Mouse (Mus musculus): ENCODE results near the gene Cep83.
"Not testable (repeated sequence)": the region's sequence is repeated elsewhere in the genome, so short reads cannot be mapped to it uniquely, and the experiment has no call there.

Gene Cep83

DNA sequence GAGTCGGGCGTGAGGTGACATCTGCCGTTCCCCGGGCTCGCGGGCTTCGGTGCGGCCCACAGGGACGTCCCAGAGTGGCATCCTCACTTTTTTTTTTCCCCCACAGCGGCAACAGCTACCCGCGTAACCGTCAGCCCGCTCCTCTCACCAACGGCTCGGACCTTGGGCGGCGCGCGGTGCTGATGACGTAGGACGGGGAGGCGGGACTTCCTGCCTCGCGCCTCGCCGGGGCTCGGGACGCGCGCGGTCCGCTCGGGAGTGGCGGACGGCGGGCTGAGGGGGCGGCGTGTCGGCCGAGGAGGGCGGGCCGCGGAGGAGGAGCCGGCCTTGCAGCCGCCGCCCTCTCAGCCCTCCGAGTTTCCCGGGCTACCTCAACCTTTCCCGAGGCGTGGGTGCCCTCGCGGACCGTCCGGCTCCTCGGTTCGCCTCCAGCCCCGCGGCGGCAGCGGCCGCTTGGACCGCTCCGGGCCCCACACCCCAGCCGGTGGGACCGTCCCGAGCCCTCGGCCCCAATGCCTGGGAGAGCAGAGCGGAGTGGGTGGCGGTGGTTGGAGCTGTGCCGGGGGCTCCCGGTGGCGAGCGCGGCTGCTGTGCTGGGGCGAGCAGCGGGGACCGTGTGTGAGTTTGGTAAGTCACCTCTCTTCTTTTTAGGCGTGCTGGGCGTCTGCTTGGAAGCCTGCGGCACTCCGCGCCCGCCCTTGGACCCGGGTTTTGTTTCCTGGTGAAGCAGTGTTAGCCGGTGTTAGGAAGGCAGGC, at the start of gene Cep83:
Gene Cep83, plus strand, starts transcription at position 235 of the 756 bp plus-strand sequence.
- peak; percentile 89 for DNase-seq (ENCODE audit: low spot score)

DNA sequence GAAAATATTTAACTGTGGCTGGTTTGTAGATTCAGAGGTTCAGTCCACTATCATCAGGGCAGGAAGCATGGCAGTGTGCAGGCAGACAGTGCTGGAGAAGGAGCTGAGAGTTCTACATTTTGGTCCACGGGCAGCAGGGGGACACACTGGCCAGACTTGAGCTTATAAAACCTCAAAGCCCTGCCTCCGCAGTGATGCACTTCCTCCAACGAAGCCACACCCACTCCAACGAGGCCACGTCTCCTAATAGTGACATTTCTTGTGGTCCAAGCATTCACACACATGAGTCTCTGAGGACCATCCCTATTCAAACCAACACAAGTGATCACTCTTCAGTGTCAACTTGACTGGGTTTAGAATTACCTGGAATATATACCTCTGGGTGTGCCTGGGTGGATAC, 49.2 kb upstream of the Cep83 start:
- no peak for DNase-seq (ENCODE audit: low spot score)

- no peak for DNase-seq (ENCODE audit: low spot score)
Observed at GRCm38 (mm10) chr10:94640067-94640466, 48.4 kb upstream of the Cep83 start.

- DNase-seq (ENCODE audit: low spot score) = no peak
Observed at GRCm38 (mm10) chr10:94664036-94664435, 24.4 kb upstream of the Cep83 start.

- DNase-seq (ENCODE audit: low spot score) = no peak
Observed at GRCm38 (mm10) chr10:94664455-94664854, 24.0 kb upstream of the Cep83 start.

GRCm38 (mm10) chr10:94668147-94668546, 20.3 kb upstream of the Cep83 start:
- no peak for DNase-seq (ENCODE audit: low spot score)

GRCm38 (mm10) chr10:94687801-94688419, 544 bp upstream of the Cep83 start:
- DNase-seq (ENCODE audit: low spot score) = no peak

DNA sequence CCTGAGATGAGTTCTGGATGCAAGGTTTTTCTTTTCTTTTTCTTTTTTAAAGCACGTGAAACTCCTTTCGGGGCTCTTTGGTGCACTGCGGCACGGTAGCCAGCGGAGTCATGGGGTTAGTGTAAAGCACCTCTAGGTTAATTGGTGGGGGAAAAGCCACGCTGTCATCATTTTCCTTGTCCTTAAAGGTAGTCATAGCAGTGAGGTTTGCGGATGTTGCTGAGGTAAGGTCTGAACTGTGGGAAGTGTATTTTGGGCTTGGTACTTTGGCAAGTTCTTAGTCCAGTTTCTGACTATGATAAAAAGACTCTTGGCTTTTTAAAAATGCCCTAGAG, 689 bp downstream of the Cep83 start:
- no peak for DNase-seq (ENCODE audit: low spot score)

GRCm38 (mm10) chr10:94690376-94690775, 1.9 kb downstream of the Cep83 start:
- no peak for DNase-seq (ENCODE audit: low spot score)

DNA sequence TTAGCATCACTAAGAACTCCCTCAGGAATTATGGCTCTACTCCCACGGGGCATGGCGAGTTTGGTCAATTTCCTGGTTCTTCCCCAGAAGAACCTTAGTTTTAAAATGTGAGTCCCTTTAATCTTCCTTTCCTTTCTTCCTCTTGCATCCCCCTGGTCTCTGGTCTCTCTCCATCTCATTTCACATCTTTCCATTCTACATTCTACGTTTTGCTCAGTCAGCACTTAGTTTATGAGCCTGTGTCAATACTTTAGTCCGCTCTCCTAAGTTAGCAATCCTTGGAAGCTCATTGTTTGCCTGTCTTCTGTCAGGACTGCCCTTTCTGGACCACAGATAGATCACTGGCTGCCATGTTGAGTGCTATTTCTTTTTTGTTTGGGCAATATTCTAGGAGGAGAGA, 3.7 kb downstream of the Cep83 start:
- DNase-seq (ENCODE audit: low spot score) = no peak

GRCm38 (mm10) chr10:94705643-94706258, 17.3 kb downstream of the Cep83 start:
- DNase-seq (ENCODE audit: low spot score) = no peak

GRCm38 (mm10) chr10:94706695-94707094, 18.2 kb downstream of the Cep83 start:
- no peak for DNase-seq (ENCODE audit: low spot score)

GRCm38 (mm10) chr10:94709622-94710319, 21.3 kb downstream of the Cep83 start:
- no peak for DNase-seq (ENCODE audit: low spot score)

DNA sequence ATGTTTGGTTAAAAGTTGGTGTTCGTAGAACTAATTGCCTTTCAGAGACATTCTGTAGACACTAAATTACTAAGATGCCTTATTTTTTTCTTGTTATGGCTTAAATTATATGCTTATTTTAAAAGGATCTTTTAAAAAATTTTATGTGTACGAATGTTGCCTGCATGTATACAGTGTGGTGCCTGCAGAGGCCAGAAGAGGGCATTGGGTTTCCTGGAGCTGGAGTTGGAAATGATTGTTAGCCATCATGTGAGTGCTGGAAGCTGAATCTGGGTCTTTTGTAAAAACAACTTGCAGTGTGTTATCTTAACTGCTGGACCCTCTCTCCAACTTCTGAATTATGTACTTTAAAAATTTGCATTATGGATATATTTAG, 21.9 kb downstream of the Cep83 start:
- no peak for DNase-seq (ENCODE audit: low spot score)

GRCm38 (mm10) chr10:94720300-94720699, 31.8 kb downstream of the Cep83 start:
- no peak for DNase-seq (ENCODE audit: low spot score)

- DNase-seq (ENCODE audit: low spot score) = not testable (repeated sequence)
Observed at GRCm38 (mm10) chr10:94728053-94728452, 39.6 kb downstream of the Cep83 start.

DNA sequence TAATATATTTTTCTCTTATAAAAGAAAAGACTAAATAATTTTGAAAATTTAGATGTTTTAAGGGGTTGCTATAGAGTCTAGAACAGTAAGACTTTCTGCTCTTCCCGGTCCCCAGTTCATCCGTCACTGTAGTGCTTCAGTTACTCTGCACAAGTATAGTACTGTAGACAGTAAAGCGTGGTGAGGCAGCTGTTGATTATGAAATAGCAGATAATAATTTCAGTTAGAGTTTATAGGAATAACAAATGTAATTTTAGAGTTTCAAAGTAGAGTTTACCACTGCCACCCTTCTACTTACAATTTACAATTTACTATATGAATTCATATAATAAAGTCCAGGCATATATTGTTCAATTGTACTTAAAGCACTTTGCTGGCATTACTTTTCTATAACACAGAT, 42.0 kb downstream of the Cep83 start:
- DNase-seq (ENCODE audit: low spot score) = no peak

DNA sequence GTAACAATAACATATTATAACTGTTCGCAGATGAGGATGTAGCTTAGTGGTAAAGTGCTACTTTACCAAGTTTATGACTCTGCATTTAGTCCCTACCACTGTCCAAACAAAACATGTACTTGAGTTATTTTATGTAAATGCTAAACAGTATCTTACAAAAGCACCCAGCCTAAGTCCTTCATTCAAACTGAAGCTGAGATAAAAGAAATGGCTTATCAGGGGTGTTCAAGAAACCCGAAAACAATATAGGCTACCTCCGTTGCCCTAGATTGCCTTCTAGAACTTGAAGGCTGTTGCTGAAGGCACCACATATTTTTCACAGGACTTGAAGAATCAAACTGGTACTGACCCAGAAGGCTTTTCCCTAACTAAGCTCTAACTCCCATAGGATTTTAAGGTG, 46.4 kb downstream of the Cep83 start:
- DNase-seq (ENCODE audit: low spot score) = no peak

- no peak for DNase-seq (ENCODE audit: low spot score)
Observed at GRCm38 (mm10) chr10:94740221-94740620, 51.8 kb downstream of the Cep83 start.

- DNase-seq (ENCODE audit: low spot score) = no peak
Observed at GRCm38 (mm10) chr10:94741459-94741858, 53.0 kb downstream of the Cep83 start.

GRCm38 (mm10) chr10:94747011-94747410, 58.6 kb downstream of the Cep83 start:
- no peak for DNase-seq (ENCODE audit: low spot score)

DNA sequence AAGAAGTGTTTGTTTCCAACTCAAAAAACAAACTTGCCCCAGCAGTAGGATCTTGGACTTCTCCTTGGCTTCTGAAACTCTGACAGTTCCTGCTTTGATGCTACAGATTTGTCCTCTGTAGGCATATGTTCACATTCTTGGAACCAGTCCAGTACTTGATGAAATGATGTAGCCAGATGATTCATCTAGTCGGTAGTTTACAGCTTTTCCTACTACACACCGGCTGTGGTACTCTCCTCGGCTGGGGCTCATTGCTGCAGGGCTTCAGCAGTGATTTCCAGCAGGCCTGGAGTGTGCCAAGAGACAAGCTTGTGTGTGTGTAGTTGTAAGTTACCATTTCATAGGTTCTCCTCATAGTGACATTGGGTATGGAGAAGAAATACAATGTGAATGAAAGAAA, 83.0 kb downstream of the Cep83 start:
- no peak for DNase-seq (ENCODE audit: low spot score)

DNA sequence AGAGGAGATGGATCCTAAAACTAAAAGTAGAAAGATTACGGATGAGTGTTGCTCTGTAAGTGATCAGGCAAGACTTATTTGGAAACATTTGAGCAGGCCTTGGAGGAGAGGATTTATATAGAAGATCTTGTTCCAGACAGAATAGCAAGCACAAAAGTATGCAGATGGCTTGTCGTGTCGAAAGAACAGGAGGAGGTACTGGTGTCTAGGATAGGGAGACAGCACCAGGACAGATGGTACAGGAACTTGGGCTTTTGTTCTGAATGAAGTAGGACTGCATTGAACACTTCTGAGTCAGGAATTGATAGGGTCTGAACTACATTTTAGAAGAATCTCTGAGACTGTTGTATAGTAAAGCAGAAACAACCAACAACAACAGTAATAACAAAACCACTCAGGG, 89.1 kb downstream of the Cep83 start:
- no peak for DNase-seq (ENCODE audit: low spot score)
